Mouse (Mus musculus) T-helper 2 cell (primary cell): ENCODE measurements around the gene Cdk18.
"Not testable (repeated sequence)": the region's sequence is repeated elsewhere in the genome, so short reads cannot be mapped to it uniquely, and the experiment has no call there.

Experiments
- in situ Hi-C: fragments of 300-600 bp; cut with MboI, MseI; formaldehyde crosslinking; loops from one replicate; pipeline ENCODE4 v1.15.1; 2025; ENCODE audit warnings: high pct_unique_total_duplicates

The Cdk18 gene

GRCm38 (mm10) chr1:132139416-132139864, at the start of gene Cdk18:
TSS of gene Cdk18 (minus strand) at chr1:132139684.
- in situ Hi-C loops = no loop called here

- in situ Hi-C loops = no loop called here
Measured at GRCm38 (mm10) chr1:132189231-132189630, 49.7 kb upstream of the Cdk18 start.

- in situ Hi-C loops = no loop called here
Measured at GRCm38 (mm10) chr1:132188442-132189066, 49.1 kb upstream of the Cdk18 start.

- in situ Hi-C loops = no loop called here
Measured at GRCm38 (mm10) chr1:132186303-132186702, 46.8 kb upstream of the Cdk18 start.

GRCm38 (mm10) chr1:132171619-132172018, 32.1 kb upstream of the Cdk18 start:
- in situ Hi-C loops = no loop called here

GRCm38 (mm10) chr1:132170698-132171097, 31.2 kb upstream of the Cdk18 start:
- in situ Hi-C loops = no loop called here

- in situ Hi-C loops = no loop called here
Measured at GRCm38 (mm10) chr1:132168115-132168767, 28.8 kb upstream of the Cdk18 start.

GRCm38 (mm10) chr1:132165859-132166258, 26.4 kb upstream of the Cdk18 start:
- in situ Hi-C loops = no loop called here

GRCm38 (mm10) chr1:132164780-132165518, 25.5 kb upstream of the Cdk18 start:
- in situ Hi-C loops = no loop called here

GRCm38 (mm10) chr1:132162618-132163017, 23.1 kb upstream of the Cdk18 start:
- in situ Hi-C loops = not testable (repeated sequence)

GRCm38 (mm10) chr1:132161211-132161880, 21.9 kb upstream of the Cdk18 start:
- in situ Hi-C loops = no loop called here

- in situ Hi-C loops = loop anchor here (5.0 kb wide), 2 partner anchors 37 to 162 kb away; no protein-coding TSS in a partner anchor
Measured at GRCm38 (mm10) chr1:132159681-132160080, 20.2 kb upstream of the Cdk18 start.

- in situ Hi-C loops = loop anchor here (5.0 kb wide), 2 partner anchors 36 to 161 kb away; no protein-coding TSS in a partner anchor
Measured at GRCm38 (mm10) chr1:132158741-132159140, 19.3 kb upstream of the Cdk18 start.

- in situ Hi-C loops = loop anchor here (5.0 kb wide), 2 partner anchors 36 to 161 kb away; no protein-coding TSS in a partner anchor
Measured at GRCm38 (mm10) chr1:132157808-132158207, 18.3 kb upstream of the Cdk18 start.

- in situ Hi-C loops = loop anchor here (5.0 kb wide), 2 partner anchors 35 to 160 kb away; no protein-coding TSS in a partner anchor
Measured at GRCm38 (mm10) chr1:132157016-132157781, 17.7 kb upstream of the Cdk18 start.

GRCm38 (mm10) chr1:132155737-132156136, 16.3 kb upstream of the Cdk18 start:
- in situ Hi-C loops = loop anchor here (5.0 kb wide), 2 partner anchors 33 to 158 kb away; no protein-coding TSS in a partner anchor

GRCm38 (mm10) chr1:132153691-132154090, 14.2 kb upstream of the Cdk18 start:
- in situ Hi-C loops = no loop called here

GRCm38 (mm10) chr1:132153086-132153690, 13.7 kb upstream of the Cdk18 start:
- in situ Hi-C loops = no loop called here

GRCm38 (mm10) chr1:132151908-132152307, 12.4 kb upstream of the Cdk18 start:
- in situ Hi-C loops = no loop called here

- in situ Hi-C loops = no loop called here
Measured at GRCm38 (mm10) chr1:132150817-132151601, 11.5 kb upstream of the Cdk18 start.
